13 mouse cellular contexts compared by ENCODE assay signal in the genomic region with DNA sequence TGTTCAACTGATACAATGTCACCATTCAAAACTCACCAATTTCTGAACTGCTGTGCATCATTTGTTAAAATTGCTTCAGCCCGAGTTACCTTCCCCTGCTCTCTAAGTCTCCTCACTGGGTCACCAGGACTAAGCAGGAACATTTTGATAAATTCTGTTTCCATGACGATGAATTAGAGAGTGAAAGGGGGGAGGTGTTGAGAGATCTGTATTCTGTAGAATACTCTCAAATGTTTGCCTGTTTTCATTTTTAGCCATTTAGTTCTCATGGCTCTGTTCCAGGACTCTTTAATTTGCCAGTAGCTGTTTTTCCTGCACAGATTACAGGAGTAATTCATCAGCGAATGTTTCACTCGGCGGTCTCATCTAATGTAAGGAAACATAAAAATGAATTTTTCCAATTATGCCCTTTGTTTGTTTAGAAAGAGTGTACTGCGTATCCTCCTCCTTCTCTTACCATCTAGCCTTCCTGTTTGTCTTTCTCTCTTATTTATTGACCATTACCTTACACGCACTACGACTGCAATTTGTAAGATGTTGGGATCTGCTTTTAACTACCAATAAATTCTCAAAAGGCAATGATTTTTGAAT.
DNase-seq lines count a peak whose midpoint lies in the region; ATAC-seq and TF ChIP-seq lines count a peak whose summit lies in the region.
"Had no signal": no experiment of that assay in that cellular context is flagged by ENCODE, and none has a peak within 500 bp of the region (broad histone marks: within the 10 kb centered on the region; RNA-seq: fewer than 3 reads in every experiment).

No protein-coding gene starts in this region.

- no peaks in the 10 kb centered on the region; the same call in 1 of the 2 replicates for H3K4me1 ChIP-seq in lung, embryonic 15.5 days
- H3K4me1 ChIP-seq in hindbrain, embryonic 15.5 days (replicated peaks), result peaks cover 9% of the 10 kb centered on the region; the same call in 1 of the 2 replicates
- H3K4me1 ChIP-seq in neural tube, embryonic 14.5 days (ENCODE audit: control insufficient read depth, insufficient read depth, low read length), result no peaks in the 10 kb centered on the region
- H3K4me1 ChIP-seq in liver, postnatal 0 days (ENCODE audit: insufficient read depth), result no peaks in the 10 kb centered on the region
- H3K4me1 ChIP-seq: heart, embryonic 13.5 days had no signal

- H3K4me2 ChIP-seq in lung, embryonic 15.5 days, result peak overlapping the region; percentile 18; the same call in 1 of the 2 replicates
- H3K4me2 ChIP-seq in hindbrain, embryonic 15.5 days, result peak overlapping the region; percentile 20
- H3K4me2 ChIP-seq in neural tube, embryonic 14.5 days (ENCODE audit: low read depth, low read length), result 0 out of 2 replicates have a peak overlapping the region, but pooled peaks have one; percentile 16
- no peak overlapping the region for H3K4me2 ChIP-seq in liver, postnatal 0 days (ENCODE audit: low read depth, low read length)
- H3K4me2 ChIP-seq: heart, embryonic 13.5 days had no signal

- H3K9me3 ChIP-seq in lung, embryonic 15.5 days, result no peaks in the 10 kb centered on the region
- no peaks in the 10 kb centered on the region for H3K9me3 ChIP-seq in hindbrain, embryonic 15.5 days
- H3K9me3 ChIP-seq in neural tube, embryonic 14.5 days (ENCODE audit: control insufficient read depth, low read length), result no peaks in the 10 kb centered on the region
- H3K9me3 ChIP-seq in liver, postnatal 0 days (ENCODE audit: low read length), result no peaks in the 10 kb centered on the region
- H3K9me3 ChIP-seq: heart, embryonic 13.5 days had no signal

- no peaks in the 10 kb centered on the region for H3K36me3 ChIP-seq in lung, embryonic 15.5 days
- H3K36me3 ChIP-seq in hindbrain, embryonic 15.5 days, result no peaks in the 10 kb centered on the region
- no peaks in the 10 kb centered on the region for H3K36me3 ChIP-seq in neural tube, embryonic 14.5 days (ENCODE audit: control insufficient read depth, insufficient read depth, low read length)
- H3K36me3 ChIP-seq in liver, postnatal 0 days (replicated peaks; ENCODE audit: insufficient read depth, low read length), result no peaks in the 10 kb centered on the region
- H3K36me3 ChIP-seq: heart, embryonic 13.5 days had no signal

- DNase-seq in embryo, embryonic 11 days, result peak; percentile 12
- no peak for DNase-seq in embryo, embryonic 10 days (ENCODE audit: low spot score)
- no peak for DNase-seq in lung, postnatal 10 days
- DNase-seq in kidney, postnatal 36 days, result no peak
- DNase-seq in liver, postnatal 0 days, result no peak
- DNase-seq: cerebellum, adult 9-11 months; left cerebral cortex, postnatal 4 days; lung, postnatal 14 days; thymus, adult 2 months had no signal

- no peak overlapping the region for H3K4me3 ChIP-seq in lung, embryonic 15.5 days
- H3K4me3 ChIP-seq in hindbrain, embryonic 15.5 days, result no peak overlapping the region
- H3K4me3 ChIP-seq in neural tube, embryonic 14.5 days (ENCODE audit: low read depth, low read length), result no peak overlapping the region
- H3K4me3 ChIP-seq in liver, postnatal 0 days (ENCODE audit: low read depth, low read length), result no peak overlapping the region
- H3K4me3 ChIP-seq: heart, embryonic 13.5 days had no signal

- H3K27me3 ChIP-seq in lung, embryonic 15.5 days, result no peaks in the 10 kb centered on the region
- H3K27me3 ChIP-seq in hindbrain, embryonic 15.5 days, result no peaks in the 10 kb centered on the region
- H3K27me3 ChIP-seq in neural tube, embryonic 14.5 days (ENCODE audit: control insufficient read depth, insufficient read depth, low read length), result no peaks in the 10 kb centered on the region
- H3K27me3 ChIP-seq in liver, postnatal 0 days (ENCODE audit: insufficient read depth, low read length), result no peaks in the 10 kb centered on the region
- H3K27me3 ChIP-seq: heart, embryonic 13.5 days had no signal

- 25% methylated on average over 8 of the region's 8 CpGs for WGBS in lung, embryonic 15.5 days
- 36% methylated on average over 8 of the region's 8 CpGs for WGBS in hindbrain, embryonic 15.5 days
- WGBS in neural tube, embryonic 14.5 days, result 41% methylated on average over 8 of the region's 8 CpGs
- WGBS in liver, postnatal 0 days (ENCODE audit: insufficient replicate concordance), result 66% methylated on average over 8 of the region's 8 CpGs

- ATAC-seq in lung, embryonic 15.5 days (ENCODE audit: borderline replicate concordance, extremely low read depth, low FRiP score, low TSS enrichment), result no peak; the same call in 1 of the 2 replicates
- ATAC-seq in hindbrain, embryonic 15.5 days (ENCODE audit: low FRiP score, low read depth), result peak; percentile 81
- peak; percentile 24; the same call in 1 of the 2 replicates for ATAC-seq in neural tube, embryonic 14.5 days (ENCODE audit: low read depth)
- ATAC-seq in liver, postnatal 0 days, result no peak

- H3K9ac ChIP-seq in lung, embryonic 15.5 days, result no peak overlapping the region
- no peak overlapping the region for H3K9ac ChIP-seq in hindbrain, embryonic 15.5 days
- no peak overlapping the region for H3K9ac ChIP-seq in neural tube, embryonic 14.5 days (replicated peaks; ENCODE audit: low read depth, low read length)
- no peak overlapping the region for H3K9ac ChIP-seq in liver, postnatal 0 days (replicated peaks)
- H3K9ac ChIP-seq: heart, embryonic 13.5 days had no signal

- no peak for TF ChIP-seq EP300 in liver, postnatal 0 days (IDR thresholded peaks at IDR 0.05; ENCODE audit: low read depth)

- H3K27ac ChIP-seq in lung, embryonic 15.5 days, result no peak overlapping the region
- no peak overlapping the region; the same call in 1 of the 2 replicates for H3K27ac ChIP-seq in hindbrain, embryonic 15.5 days (replicated peaks)
- H3K27ac ChIP-seq in neural tube, embryonic 14.5 days (ENCODE audit: low read depth, low read length), result peak overlapping the region; percentile 22; the same call in 1 of the 2 replicates
- H3K27ac ChIP-seq in liver, postnatal 0 days (ENCODE audit: low read depth), result no peak overlapping the region
- H3K27ac ChIP-seq: heart, embryonic 13.5 days had no signal

- TF ChIP-seq CTCF in liver, postnatal 0 days (IDR thresholded peaks at IDR 0.05; ENCODE audit: low read depth), result no peak

Comparison
In these comparisons a context has a peak if more than half of its experiments do, and no peak if none do; other contexts are left out.
1. ATAC-seq: peak in hindbrain, embryonic 15.5 days (single experiment) and neural tube, embryonic 14.5 days (single experiment); none in lung, embryonic 15.5 days (single experiment) and liver, postnatal 0 days (single experiment).